Mouse (Mus musculus): ENCODE data around the gene Sp4. TPM values are rescaled to one million over a fixed set of nuclear protein-coding genes. Genes with fewer than 3 reads are reported as not detected.
A peak's percentile ranks its signal among the peaks of the same experiment; 100 is the strongest.

Gene Sp4
- polyA plus RNA-seq, 1 experiment from 2014 or later, result 14.0 TPM

- Histone ChIP-seq H3K36me3 (peaks cover 7% of the 10 kb centered on the region; the same call in 1 of the 2 replicates), H3K9me3 (replicated peaks) (no peaks in the 10 kb centered on the region), H3K27ac (replicated peaks) (no peak overlapping the region), H3K4me1 (no peaks in the 10 kb centered on the region), H3K9ac (replicated peaks) (no peak overlapping the region), H3K27me3 (replicated peaks) (no peaks in the 10 kb centered on the region), H3K4me3 (replicated peaks) (no peak overlapping the region), H3K4me2 (no peak overlapping the region)
- WGBS, result 85% methylated on average over 1 of the region's 1 CpGs
- no peak for ATAC-seq (ENCODE audit: low FRiP score)
Observed at GRCm38 (mm10) chr12:118263878-118264277, 37.4 kb downstream of the Sp4 start.

GRCm38 (mm10) chr12:118255292-118255782 is 45.9 kb downstream of the Sp4 start:
- no peaks in the 10 kb centered on the region for H3K27me3 ChIP-seq (replicated peaks)
- H3K36me3 ChIP-seq, result peaks cover 7% of the 10 kb centered on the region; the same call in 1 of the 2 replicates
- H3K9ac ChIP-seq (replicated peaks), result no peak overlapping the region
- H3K4me3 ChIP-seq (replicated peaks), result no peak overlapping the region
- H3K4me2 ChIP-seq, result no peak overlapping the region
- WGBS, result 59% methylated on average over 1 of the region's 1 CpGs
- H3K27ac ChIP-seq (replicated peaks), result no peak overlapping the region
- no peaks in the 10 kb centered on the region for H3K9me3 ChIP-seq (replicated peaks)
- ATAC-seq (ENCODE audit: low FRiP score), result no peak
- no peaks in the 10 kb centered on the region for H3K4me1 ChIP-seq

- Histone ChIP-seq H3K9ac (replicated peaks) (no peak overlapping the region), H3K9me3 (replicated peaks) (no peaks in the 10 kb centered on the region), H3K4me3 (replicated peaks) (no peak overlapping the region), H3K27me3 (replicated peaks) (no peaks in the 10 kb centered on the region), H3K36me3 (no peaks in the 10 kb centered on the region), H3K4me1 (no peaks in the 10 kb centered on the region), H3K4me2 (no peak overlapping the region), H3K27ac (replicated peaks) (no peak overlapping the region)
- WGBS, result 42% methylated on average over 3 of the region's 3 CpGs
- ATAC-seq (ENCODE audit: low FRiP score), result no peak
Observed at GRCm38 (mm10) chr12:118221182-118221581, 80.1 kb downstream of the Sp4 start.

GRCm38 (mm10) chr12:118220062-118220461 is 81.2 kb downstream of the Sp4 start:
- Histone ChIP-seq H3K4me3 (replicated peaks) (no peak overlapping the region), H3K27me3 (replicated peaks) (no peaks in the 10 kb centered on the region), H3K9ac (replicated peaks) (no peak overlapping the region), H3K4me1 (no peaks in the 10 kb centered on the region), H3K36me3 (no peaks in the 10 kb centered on the region), H3K4me2 (no peak overlapping the region), H3K9me3 (replicated peaks) (no peaks in the 10 kb centered on the region), H3K27ac (replicated peaks) (no peak overlapping the region)
- no peak for ATAC-seq (ENCODE audit: low FRiP score)

- H3K9ac ChIP-seq (replicated peaks), result no peak overlapping the region
- ATAC-seq (ENCODE audit: low FRiP score), result no peak
- WGBS, result 78% methylated on average over 2 of the region's 2 CpGs
- H3K4me2 ChIP-seq, result no peak overlapping the region
- H3K9me3 ChIP-seq (replicated peaks), result no peaks in the 10 kb centered on the region
- no peaks in the 10 kb centered on the region for H3K27me3 ChIP-seq (replicated peaks)
- no peak overlapping the region for H3K27ac ChIP-seq (replicated peaks)
- H3K36me3 ChIP-seq, result no peaks in the 10 kb centered on the region
- H3K4me3 ChIP-seq (replicated peaks), result no peak overlapping the region
- no peaks in the 10 kb centered on the region for H3K4me1 ChIP-seq
Observed at GRCm38 (mm10) chr12:118212163-118212562, 89.1 kb downstream of the Sp4 start.

- Histone ChIP-seq H3K27ac (replicated peaks) (no peak within 1 kb of the TSS), H3K9me3 (replicated peaks) (no peaks in the 10 kb centered on the region), H3K27me3 (replicated peaks) (peaks cover 50% of the 10 kb centered on the region), H3K9ac (replicated peaks) (peak within 1 kb of the TSS; percentile 51), H3K4me2 (peak within 1 kb of the TSS; percentile 98), H3K4me1 (peaks cover 13% of the 10 kb centered on the region), H3K36me3 (no peaks in the 10 kb centered on the region), H3K4me3 (replicated peaks) (peak within 1 kb of the TSS; percentile 51)
- peak; percentile 93 for ATAC-seq (ENCODE audit: low FRiP score)
- WGBS, result under 1% methylated on average over 47 of the region's 47 CpGs
Observed at GRCm38 (mm10) chr12:118198386-118199093, 102.7 kb downstream of the Sp4 start, which contains the start of gene Dnah11. TSS of gene Dnah11 (minus strand) at chr12:118199043.

- no peak for ATAC-seq (ENCODE audit: low FRiP score)
- H3K4me3 ChIP-seq (replicated peaks), result no peak overlapping the region
- peaks cover 13% of the 10 kb centered on the region for H3K4me1 ChIP-seq
- H3K9me3 ChIP-seq (replicated peaks), result no peaks in the 10 kb centered on the region
- H3K27me3 ChIP-seq (replicated peaks), result peaks cover 54% of the 10 kb centered on the region
- WGBS, result 74% methylated on average over 2 of the region's 2 CpGs
- no peaks in the 10 kb centered on the region for H3K36me3 ChIP-seq
- H3K27ac ChIP-seq (replicated peaks), result no peak overlapping the region
- no peak overlapping the region for H3K9ac ChIP-seq (replicated peaks)
- H3K4me2 ChIP-seq, result no peak overlapping the region
Observed at GRCm38 (mm10) chr12:118196583-118196982, 104.7 kb downstream of the Sp4 start.

- Histone ChIP-seq H3K4me3 (replicated peaks) (no peak overlapping the region), H3K9ac (replicated peaks) (no peak overlapping the region), H3K27me3 (replicated peaks) (peaks cover 10% of the 10 kb centered on the region), H3K27ac (replicated peaks) (no peak overlapping the region), H3K4me2 (no peak overlapping the region), H3K4me1 (peaks cover 7% of the 10 kb centered on the region; the same call in 1 of the 2 replicates), H3K9me3 (replicated peaks) (no peaks in the 10 kb centered on the region), H3K36me3 (no peaks in the 10 kb centered on the region)
- WGBS, result 72% methylated on average over 3 of the region's 3 CpGs
- no peak for ATAC-seq (ENCODE audit: low FRiP score)
Observed at GRCm38 (mm10) chr12:118189535-118189934, 111.7 kb downstream of the Sp4 start.

- Histone ChIP-seq H3K9me3 (replicated peaks) (no peaks in the 10 kb centered on the region), H3K27me3 (replicated peaks) (peaks cover 3% of the 10 kb centered on the region; the same call in 1 of the 2 replicates), H3K27ac (replicated peaks) (no peak overlapping the region), H3K36me3 (no peaks in the 10 kb centered on the region), H3K4me2 (no peak overlapping the region), H3K4me3 (replicated peaks) (no peak overlapping the region), H3K4me1 (peaks cover 7% of the 10 kb centered on the region; the same call in 1 of the 2 replicates), H3K9ac (replicated peaks) (no peak overlapping the region)
- 41% methylated on average over 2 of the region's 2 CpGs for WGBS
- ATAC-seq (ENCODE audit: low FRiP score), result no peak
Observed at GRCm38 (mm10) chr12:118187663-118188062, 113.6 kb downstream of the Sp4 start.

GRCm38 (mm10) chr12:118186881-118187489 is 114.3 kb downstream of the Sp4 start:
- Histone ChIP-seq H3K4me2 (no peak overlapping the region), H3K9me3 (replicated peaks) (no peaks in the 10 kb centered on the region), H3K9ac (replicated peaks) (no peak overlapping the region), H3K4me3 (replicated peaks) (no peak overlapping the region), H3K4me1 (peaks cover 7% of the 10 kb centered on the region; the same call in 1 of the 2 replicates), H3K36me3 (no peaks in the 10 kb centered on the region), H3K27ac (replicated peaks) (no peak overlapping the region), H3K27me3 (replicated peaks) (peaks cover 3% of the 10 kb centered on the region; the same call in 1 of the 2 replicates)
- no peak; the same call in 1 of the 2 replicates for ATAC-seq (ENCODE audit: low FRiP score)
- 5% methylated on average over 4 of the region's 4 CpGs for WGBS

GRCm38 (mm10) chr12:118186120-118186880 is 114.9 kb downstream of the Sp4 start:
- no peaks in the 10 kb centered on the region for H3K9me3 ChIP-seq (replicated peaks)
- H3K4me1 ChIP-seq, result peaks cover 7% of the 10 kb centered on the region; the same call in 1 of the 2 replicates
- 36% methylated on average over 4 of the region's 4 CpGs for WGBS
- H3K4me2 ChIP-seq, result no peak overlapping the region
- peaks cover 3% of the 10 kb centered on the region; the same call in 1 of the 2 replicates for H3K27me3 ChIP-seq (replicated peaks)
- H3K9ac ChIP-seq (replicated peaks), result no peak overlapping the region
- no peak for ATAC-seq (ENCODE audit: low FRiP score)
- H3K4me3 ChIP-seq (replicated peaks), result no peak overlapping the region
- no peak overlapping the region for H3K27ac ChIP-seq (replicated peaks)
- H3K36me3 ChIP-seq, result no peaks in the 10 kb centered on the region
